Mouse (Mus musculus) lung, postnatal 4 days (tissue): Measurements from ENCODE around the gene Setd1b.

Experiments used
- DNase-seq, 2 experiments: peaks; one replicate each; pipeline ENCODE4 v3.0.0; 2021

Setd1b gene

DNA sequence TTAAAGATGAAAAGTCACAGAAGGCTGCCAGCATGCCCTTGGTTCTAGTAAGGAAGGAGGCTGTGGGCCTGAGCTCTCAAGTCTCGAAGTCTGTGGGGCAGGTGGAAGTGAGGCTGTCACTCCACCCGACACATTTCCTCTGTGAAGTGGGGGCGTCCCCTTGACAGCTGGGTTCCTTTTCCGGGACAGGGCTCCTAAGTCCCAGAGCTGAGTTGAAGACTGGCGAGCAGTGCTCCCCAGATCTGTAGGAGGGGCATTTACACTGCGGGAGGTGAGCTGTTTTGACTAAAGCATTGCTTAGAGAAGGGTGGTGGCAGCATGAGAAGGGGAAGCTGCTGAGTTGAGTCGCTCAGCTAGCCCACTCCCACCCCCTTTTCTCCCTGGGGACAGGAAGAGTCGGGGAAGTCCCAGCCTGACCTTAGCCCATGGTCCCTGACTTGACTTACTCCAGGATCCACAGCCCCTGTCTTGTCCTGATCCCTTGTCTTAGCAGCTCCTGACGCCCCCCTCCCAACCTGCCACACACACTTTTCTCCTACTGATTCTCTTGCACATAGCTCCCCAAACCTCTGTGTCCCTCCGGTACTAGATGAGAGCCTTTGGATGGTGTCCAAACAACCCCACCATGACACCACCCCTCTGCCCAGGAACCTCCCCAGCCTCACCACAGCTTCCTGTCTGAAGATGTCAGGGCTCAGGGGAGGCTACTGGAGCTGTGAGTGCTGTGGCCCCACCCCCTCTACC is 13.4 kb upstream of the Setd1b start:
- peak; percentile 66 to 75 for DNase-seq

DNA sequence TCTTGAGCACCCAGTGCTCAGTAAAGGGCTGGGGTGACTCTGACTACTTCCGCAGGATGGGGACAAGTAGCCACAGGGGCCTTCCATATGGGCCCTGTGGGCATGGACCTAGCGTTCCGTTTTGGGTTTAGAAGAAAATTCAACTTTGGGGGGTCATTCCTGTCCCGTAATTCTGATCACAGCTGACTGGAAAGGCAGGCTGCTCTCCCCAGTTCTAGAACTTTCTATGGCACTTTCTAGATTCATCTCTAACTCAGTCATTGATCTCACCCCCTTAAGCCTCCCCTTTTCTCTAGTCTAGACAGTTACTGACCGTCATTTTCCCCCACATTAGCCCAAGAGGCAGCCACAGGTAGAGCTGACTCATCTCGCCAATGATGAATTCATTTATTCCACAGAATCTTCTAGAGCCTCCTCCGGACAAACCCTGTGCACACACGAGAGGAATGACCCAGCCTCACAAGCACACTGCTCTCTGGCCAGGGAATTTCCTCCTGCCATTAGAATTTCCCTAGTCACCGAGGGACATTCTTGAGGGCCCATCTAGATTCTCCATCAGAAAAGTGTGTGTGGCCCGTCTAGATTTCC is 12.7 kb upstream of the Setd1b start:
- DNase-seq, result no peak

- DNase-seq, result peak in 1 of 2 experiments; percentile 7
These were observed 11.8 kb upstream of the Setd1b start for GRCm38 (mm10) chr5:123130030-123130813.

GRCm38 (mm10) chr5:123130814-123131148 is 11.2 kb upstream of the Setd1b start:
- no peak for DNase-seq

DNA sequence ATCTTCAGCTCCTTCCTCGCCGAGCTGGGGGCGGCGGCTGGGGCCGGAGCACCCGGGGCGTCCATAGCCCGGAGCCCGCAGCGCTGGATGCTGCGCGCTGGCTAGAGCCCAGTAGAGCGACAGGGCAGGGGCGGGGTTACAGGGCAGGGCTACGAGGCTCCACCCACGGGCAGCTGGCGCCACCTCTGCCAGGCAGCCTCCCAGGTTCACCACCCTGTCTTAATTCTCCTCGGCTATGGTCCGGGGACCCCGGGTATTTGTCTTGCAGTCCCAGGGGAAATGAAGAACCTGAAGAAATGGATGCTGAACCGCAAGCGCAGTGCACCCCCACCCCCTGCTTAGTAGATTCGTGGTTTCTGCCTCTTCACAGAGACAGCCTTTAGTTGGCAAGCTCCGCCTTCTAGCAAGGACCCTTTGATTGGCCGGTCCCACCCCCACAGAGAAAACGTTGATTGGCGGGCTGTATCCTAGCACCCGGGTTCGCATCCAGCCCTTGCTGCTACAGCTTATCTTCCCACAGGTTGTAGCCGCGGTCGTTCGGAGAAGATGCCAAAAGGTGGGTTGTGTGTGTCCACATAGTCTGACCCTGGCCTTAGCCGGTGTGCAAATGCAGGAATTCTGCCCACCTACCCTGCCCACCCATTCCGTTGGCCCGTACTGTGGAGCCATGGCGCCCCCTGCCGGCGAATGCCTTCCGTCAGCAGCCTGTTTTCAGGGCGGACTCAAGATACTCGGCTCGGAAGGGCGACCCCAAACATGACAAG is 9.5 kb upstream of the Setd1b start, which contains the start of gene Rhof:
Gene Rhof, minus strand, starts transcription at position 385 of the 764 bp plus-strand sequence.
- DNase-seq, result peak; percentile 85 to 87

DNA sequence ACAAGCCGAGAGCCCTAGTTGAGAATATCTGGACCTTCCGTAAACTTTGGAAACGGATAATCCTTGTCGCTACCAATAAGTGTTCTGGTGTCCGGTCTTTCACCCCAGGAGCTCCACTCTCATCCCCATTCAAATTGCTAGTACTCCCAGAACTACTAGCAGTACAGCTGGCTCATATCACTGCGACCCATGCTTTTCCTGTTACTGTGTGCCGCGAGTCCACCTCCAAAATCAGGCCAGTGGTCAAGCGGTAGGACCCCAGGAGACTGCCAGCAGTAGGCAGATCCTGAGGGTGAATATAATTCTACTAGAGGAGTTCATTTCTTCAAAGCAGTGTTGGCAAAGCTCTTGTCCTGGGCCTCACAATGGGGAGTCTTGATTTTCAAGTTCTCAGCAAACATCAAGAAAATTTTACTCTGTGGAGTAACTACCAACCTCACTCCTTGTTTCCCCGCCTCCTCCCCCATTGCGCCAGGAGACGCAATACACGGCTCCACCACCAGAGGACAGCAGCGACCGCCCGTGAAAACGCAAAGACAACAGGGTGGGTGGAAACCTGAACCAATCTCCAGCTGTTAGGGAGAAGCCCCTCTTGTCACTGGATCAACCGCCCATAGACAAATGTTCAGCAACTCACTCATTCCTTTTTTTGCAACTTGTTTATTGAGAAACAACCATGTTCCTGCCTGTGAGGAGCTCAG is 8.8 kb upstream of the Setd1b start:
- peak; percentile 89 to 95 for DNase-seq

DNA sequence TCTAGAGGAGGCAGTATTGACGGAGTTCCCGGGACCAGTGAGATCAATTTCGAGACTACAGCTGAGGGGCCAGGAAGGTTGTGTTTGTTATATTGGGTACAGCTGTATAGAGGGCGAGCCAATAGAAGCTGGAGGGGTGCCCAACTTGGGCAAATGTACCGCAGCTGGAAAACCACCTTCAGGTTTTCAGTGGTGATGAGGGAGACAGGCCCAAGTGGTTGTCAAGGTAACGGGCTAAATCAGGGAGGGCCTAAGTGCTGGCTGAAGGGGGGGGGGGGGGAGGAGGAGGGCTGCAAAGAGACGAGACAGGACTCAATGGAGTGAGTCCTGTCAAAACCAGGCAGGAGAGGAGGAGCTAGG is 8.2 kb upstream of the Setd1b start:
- peak in 1 of 2 experiments; percentile 73 for DNase-seq

GRCm38 (mm10) chr5:123134186-123134874 is 7.7 kb upstream of the Setd1b start:
- DNase-seq, result peak; percentile 75 to 86

DNA sequence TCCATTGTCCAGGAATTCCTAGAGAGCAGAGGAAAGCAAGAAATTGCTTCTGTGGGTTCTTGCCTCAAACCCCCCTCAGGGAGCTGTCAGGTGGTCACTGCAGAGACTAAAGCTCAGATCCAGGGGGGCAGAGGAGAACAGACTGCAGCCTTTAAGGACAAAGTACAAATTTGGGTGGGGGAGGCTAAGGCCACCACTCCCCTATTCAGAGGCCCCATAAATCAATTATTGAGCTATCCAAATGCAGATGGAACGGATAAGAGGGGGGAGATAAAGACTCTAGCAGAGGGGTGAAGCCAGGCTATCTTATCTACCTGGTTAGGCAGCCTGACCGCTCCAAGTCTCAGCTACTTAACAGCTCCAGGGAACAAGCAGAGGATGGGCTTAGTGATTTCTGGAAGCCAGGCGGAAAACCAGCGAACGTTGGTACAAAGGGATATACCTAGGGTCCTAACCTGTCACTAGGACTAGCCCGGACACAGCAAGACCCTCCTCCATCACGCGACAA is 7.1 kb upstream of the Setd1b start:
- no peak for DNase-seq

- peak; percentile 89 to 95 for DNase-seq
These were observed 6.3 kb upstream of the Setd1b start for GRCm38 (mm10) chr5:123135471-123136360.

GRCm38 (mm10) chr5:123136361-123137043 is 5.5 kb upstream of the Setd1b start:
- DNase-seq, result peak; percentile 94 to 97

DNA sequence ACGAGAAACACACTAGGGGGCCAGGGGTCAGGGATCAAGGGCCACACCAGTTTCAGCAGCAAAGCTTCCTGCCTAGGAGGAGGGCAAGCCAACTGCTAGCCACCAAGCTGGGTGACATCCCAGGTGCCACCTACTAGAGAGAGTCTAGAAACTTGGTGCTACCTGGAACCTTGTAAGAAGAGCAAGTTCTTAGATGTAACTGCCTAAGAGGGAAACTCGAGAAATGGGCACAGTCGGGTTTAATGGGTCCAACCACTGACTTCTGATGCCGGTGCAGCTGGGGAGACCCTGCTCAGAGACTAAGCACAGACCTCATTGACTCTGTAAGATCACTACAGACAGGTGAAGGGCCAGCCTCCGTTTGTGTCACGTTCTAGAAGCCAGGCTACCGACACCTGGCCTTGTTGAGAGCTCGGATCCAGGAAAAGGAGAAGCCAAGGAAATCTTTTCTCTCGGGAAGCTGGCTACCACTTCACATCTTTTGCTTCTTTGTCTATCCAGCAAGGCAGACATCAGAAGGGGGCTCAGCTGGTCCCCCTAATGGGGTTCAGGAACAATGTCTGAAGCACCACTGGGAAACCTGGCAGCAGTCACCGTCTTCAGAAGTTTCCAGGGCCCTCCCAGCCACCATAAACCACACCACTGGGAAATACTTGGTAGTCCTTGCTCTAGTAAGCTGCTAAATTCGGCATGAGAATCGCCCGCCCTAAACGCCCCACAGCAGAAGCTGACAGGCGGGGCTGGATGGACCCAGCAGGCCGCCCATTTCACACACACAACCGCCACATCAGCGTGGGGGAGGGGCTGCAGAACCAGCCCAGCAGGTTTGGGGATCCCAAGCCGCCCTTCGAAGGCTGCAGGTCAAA is 4.7 kb upstream of the Setd1b start:
- peak; percentile 91 to 94 for DNase-seq

- DNase-seq, result no peak
These were observed 4.1 kb upstream of the Setd1b start for GRCm38 (mm10) chr5:123137910-123138229.

GRCm38 (mm10) chr5:123138230-123138911 is 3.6 kb upstream of the Setd1b start:
- DNase-seq, result peak; percentile 82 to 88

- peak; percentile 87 to 90 for DNase-seq
These were observed 2.9 kb upstream of the Setd1b start for GRCm38 (mm10) chr5:123138953-123139721.

- DNase-seq, result peak in 1 of 2 experiments; percentile 41
These were observed 2.0 kb upstream of the Setd1b start for GRCm38 (mm10) chr5:123139722-123140627.
